Mouse (Mus musculus): ENCODE measurements at regions not wholly inside any gene's neighbourhood (a gene's known extent, or its start where the extent isn't known, plus 50 kb on each side); places are given as distances from the start of the nearest gene placed in this dataset.
A peak's percentile ranks its signal among the peaks of the same experiment; 100 is the strongest.

DNA sequence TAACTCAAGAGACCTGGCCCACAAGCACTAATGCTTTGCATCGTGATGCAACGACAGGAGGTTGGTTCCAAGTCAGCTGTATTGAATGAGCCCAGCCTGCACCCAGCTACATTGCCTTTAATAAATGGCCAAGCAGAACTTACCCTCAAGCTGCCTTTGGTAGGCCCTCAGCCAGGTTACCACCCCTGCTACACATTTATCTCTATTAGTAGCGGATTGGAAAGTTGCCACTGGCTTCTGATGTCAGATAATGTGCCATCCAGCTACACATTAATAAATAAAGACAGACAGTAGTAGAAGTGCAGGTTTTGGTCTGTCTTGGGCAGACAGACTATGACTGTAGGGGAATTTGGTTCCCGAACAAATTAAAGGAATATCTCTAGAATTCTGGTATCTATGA, 82.0 kb upstream of the 4930583I09Rik start:
- DNase-seq (ENCODE audit: low read depth, low spot score) = no peak

- DNase-seq (ENCODE audit: low read depth, low spot score) = peak; percentile 75
These were observed 80.8 kb upstream of the 4930583I09Rik start for GRCm38 (mm10) chr17:64916657-64917056.

DNA sequence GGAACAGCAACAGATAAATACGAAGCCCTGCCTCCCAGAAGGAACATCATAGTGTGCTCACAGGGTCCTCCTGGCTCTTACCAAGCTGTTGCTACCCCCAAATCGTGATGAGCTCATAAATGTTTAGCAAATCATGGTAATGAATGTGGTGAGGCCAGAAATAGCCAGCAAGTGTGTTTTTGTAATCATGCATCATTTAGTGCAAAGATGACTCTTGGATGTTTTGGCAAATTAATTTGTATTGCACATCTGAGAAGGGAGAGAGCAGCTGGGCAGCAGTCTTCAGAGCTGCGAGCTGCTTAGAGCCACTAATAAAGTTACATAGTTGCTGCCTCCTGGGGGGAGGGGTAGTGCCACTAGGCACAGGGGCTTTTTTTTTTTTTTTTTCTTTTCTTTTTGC, 79.8 kb upstream of the 4930583I09Rik start:
- no peak for DNase-seq (ENCODE audit: low read depth, low spot score)

DNA sequence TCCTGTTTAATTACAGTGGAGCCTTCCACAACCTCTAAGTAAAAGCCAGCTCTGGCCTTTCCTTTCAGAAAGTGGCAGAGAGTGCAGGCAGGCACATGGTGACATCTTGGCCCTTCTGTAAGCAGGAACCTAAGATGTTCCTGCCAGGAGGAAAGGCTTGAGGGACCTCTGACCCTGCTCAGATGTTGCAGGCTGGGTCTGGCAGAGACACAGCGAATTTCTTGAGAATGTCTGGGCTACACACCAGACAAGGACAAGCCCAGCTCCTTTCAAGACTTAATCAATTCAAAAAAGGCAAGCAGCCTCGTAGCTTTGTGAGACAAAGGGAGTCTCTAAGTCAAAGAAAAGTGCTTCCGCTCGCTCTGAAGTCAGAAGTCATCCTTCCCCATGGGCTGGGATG, 79.2 kb upstream of the 4930583I09Rik start:
- peak; percentile 57 for DNase-seq (ENCODE audit: low read depth, low spot score)

- DNase-seq (ENCODE audit: low read depth, low spot score) = no peak
These were observed 78.4 kb upstream of the 4930583I09Rik start for GRCm38 (mm10) chr17:64914302-64914701.

- peak; percentile 27 for DNase-seq (ENCODE audit: low read depth, low spot score)
These were observed 72.8 kb upstream of the 4930583I09Rik start for GRCm38 (mm10) chr17:64908671-64909070.

DNA sequence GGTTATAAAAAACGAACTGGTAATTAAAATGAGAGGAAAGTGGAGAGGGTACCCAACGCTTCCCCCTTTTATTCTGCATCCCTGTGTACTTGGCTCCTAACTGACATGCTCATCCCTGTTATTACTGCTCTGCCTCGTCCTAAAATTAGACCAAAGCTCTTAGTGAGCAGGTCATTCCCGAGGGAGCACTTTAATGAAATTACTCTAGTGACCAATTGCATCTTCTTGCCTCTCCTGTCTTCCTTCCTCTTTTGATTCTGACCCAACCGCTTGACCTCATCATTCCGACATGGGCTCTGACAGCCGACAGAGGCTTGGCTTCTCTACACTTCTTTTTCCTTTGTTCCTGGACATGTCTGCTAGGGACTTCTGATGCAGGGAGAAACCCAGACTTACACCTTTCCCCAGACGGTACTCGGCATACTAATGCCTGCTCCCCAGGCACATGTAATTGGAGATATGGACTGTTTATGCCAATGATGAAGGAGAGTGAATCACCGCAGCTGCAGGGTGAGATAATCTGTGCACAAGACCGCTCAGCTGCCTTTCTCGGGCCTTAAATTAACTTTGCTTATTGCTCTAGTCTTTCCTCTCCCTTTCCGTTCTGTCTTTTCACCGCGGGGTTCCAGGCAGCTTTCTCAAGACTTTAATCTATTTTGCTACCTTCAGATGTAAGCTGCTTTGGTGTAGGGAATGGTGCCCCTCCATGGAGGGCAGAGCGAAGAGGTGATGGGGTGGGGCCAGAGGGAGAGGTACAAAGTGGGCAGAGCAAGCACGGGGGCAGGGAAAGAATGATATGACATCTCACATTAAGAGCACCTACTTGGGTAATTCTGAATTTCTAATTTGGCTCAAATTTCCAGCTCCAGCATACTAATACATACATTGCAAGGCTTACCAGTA, 66.1 kb upstream of the 4930583I09Rik start:
- no peak for DNase-seq (ENCODE audit: low read depth, low spot score)

DNA sequence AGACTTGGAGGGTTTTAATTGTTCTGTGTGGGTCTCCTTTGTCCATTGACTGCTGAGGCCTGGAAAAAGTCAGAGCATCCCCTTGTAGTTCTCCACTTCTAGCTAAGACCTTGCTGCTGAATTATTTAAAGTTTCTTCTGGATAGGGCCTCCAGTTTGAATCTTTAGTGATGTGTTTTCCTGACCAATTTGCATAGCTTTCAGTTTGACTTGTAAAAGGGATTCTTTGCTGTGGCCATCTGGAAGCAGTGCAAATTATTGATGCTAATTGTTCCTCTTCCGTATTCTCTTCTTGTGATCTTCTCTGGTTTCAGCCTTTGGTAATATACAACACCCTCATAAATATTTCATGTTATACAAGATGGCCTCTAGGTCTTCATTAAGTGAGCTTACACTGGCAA, 61.6 kb upstream of the 4930583I09Rik start:
- no peak for DNase-seq (ENCODE audit: low read depth, low spot score)

DNA sequence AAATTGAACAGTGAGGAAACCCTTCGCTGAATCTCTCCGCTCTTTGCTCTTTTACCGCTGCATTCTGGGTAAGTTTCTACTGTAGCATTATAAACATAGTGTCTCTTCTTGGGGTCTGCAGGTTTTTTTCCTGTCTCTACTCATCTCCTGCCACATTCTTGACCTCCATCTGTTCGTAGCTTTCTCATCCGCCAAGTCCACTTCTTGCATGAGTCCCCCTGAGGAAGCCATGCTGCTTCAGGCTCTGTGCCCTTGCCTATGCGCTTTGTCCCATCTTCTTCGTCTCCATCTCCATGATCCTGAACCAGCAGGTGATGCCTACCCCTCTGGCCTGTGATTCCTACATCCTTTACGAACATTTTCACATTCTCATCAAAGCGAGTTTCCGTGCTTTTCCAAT, 60.0 kb upstream of the 4930583I09Rik start:
- DNase-seq (ENCODE audit: low read depth, low spot score) = no peak

GRCm38 (mm10) chr17:64895466-64895865, 59.6 kb upstream of the 4930583I09Rik start:
- no peak for DNase-seq (ENCODE audit: low read depth, low spot score)

DNA sequence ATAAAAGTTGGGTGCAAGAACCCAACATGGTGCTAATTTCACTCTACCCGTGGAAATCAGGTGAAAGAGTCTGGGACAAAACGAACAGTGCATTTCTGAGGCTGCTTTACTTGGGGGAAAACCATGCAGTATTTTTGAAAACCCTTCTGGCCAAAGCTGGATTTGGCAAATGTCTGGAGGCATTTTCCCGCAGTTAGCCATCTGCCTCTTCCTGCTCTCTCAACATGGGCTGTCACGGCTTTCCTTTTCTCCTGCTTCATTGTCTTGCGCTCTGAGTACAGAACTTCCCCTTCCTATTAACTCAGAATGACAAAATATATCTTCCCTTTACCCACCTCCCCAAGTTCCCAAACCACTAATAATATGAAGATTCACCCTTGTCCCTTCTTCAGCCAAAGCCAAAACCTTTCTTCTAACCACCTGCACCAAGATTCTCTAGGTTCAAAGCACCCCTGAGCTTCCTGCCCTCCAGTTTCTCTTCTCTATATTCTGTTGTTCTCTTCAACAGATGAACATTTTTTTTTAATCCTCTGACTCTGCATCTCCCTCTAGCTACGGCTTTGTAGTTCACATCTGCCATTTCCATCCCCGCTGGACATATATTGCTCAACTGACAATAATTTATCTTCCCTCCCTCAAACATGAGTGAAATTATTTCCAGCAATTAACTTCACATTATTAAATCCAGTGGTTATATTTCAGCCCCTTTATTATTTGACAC, 57.5 kb upstream of the 4930583I09Rik start:
- no peak for DNase-seq (ENCODE audit: low read depth, low spot score)

Measured in ES-CJ7 (cell line).